Mouse (Mus musculus) limb, embryonic 12.5 days (tissue): ENCODE data around the gene Olfr1312. TPM values are rescaled to one million over a fixed set of nuclear protein-coding genes. Genes with fewer than 3 reads are reported as not detected.
"Not testable (repeated sequence)": the region's sequence is repeated elsewhere in the genome, so short reads cannot be mapped to it uniquely, and the experiment has no call there.

ENCODE experiments used
- ATAC-seq: fragments of 200-750 bp; cut with Nextera tagmentation; 2 replicates; pipeline ENCODE4 v1.8.0; 2017; ENCODE audit warnings: low read depth, moderate TSS enrichment; ENCODE audit not compliant: insufficient number of reproducible peaks, insufficient read depth, low FRiP score, low TSS enrichment
- H3K27ac ChIP-seq: fragments of 300-500 bp; sonication (generic); 2 replicates; pipeline ENCODE4 v1.5.1; 2016; ENCODE audit warnings: mild to moderate bottlenecking, moderate library complexity
- H3K27me3 ChIP-seq: fragments of 300-500 bp; sonication (generic); 2 replicates; pipeline ENCODE4 v1.6.1; 2016; ENCODE audit warnings: mild to moderate bottlenecking, moderate library complexity
- H3K36me3 ChIP-seq: fragments of 300-500 bp; sonication (generic); 2 replicates; pipeline ENCODE4 v1.6.1; 2016; ENCODE audit warnings: mild to moderate bottlenecking, moderate library complexity
- H3K4me1 ChIP-seq: fragments of 300-500 bp; sonication (generic); replicated peaks from 2 replicates; pipeline ENCODE4 v1.6.1; 2016
- H3K4me2 ChIP-seq: fragments of 300-500 bp; sonication (generic); 2 replicates; pipeline ENCODE4 v1.6.1; 2016; ENCODE audit warnings: mild to moderate bottlenecking, moderate library complexity
- H3K4me3 ChIP-seq: fragments of 300-500 bp; sonication (generic); replicated peaks from 2 replicates; pipeline ENCODE4 v1.5.1; 2016; ENCODE audit warnings: mild to moderate bottlenecking
- H3K9ac ChIP-seq: fragments of 300-500 bp; sonication (generic); replicated peaks from 2 replicates; pipeline ENCODE4 v1.6.1; 2016; ENCODE audit warnings: mild to moderate bottlenecking, moderate library complexity
- H3K9me3 ChIP-seq: fragments of 300-500 bp; sonication (generic); 2 replicates; pipeline ENCODE4 v1.6.1; 2016; ENCODE audit warnings: mild to moderate bottlenecking, moderate library complexity
- WGBS: fragments of 180-500 bp; shearing (Covaris S2); methylation state at CpG from one replicate; pipeline ENCODE4 v1.1.7; 2016; 5-methylcytosine and 5-hydroxymethylcytosine counted together
- polyA plus RNA-seq: library from polyadenylated mRNA; unstranded; fragments of >200 nt; fragmentation: Nextera tagmentation; extraction: Ambion mirVana; gene quantifications from 2 replicates; pipeline ENCODE4 v1.2.1, GENCODE M21; 2016

Olfr1312 gene
- polyA plus RNA-seq: not detected in 2 replicates

DNA sequence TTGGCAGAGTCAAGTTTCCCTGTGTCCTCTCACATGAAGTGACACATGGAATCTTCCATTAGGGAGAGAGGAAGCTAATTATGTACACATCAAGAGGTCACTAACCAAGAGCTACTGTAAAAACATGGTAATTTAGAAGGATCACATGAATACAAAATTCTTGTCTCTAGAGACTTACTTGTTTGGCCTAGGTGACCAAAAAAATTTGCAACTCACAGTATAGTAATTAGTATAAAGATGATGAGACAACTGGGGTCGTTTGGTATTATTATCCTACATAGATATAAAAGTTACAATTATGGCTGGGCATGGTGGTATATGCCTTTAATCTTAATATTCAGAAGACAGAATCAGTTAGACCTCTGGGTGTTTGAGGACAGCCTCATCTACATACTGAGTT, at the start of gene Olfr1312:
TSS of gene Olfr1312 (minus strand) at position 101 of the 400 bp plus-strand sequence.
- Histone ChIP-seq H3K4me3 (no peak within 1 kb of the TSS), H3K9me3 (no peaks in the 10 kb centered on the region), H3K4me2 (no peak within 1 kb of the TSS), H3K27ac (no peak within 1 kb of the TSS), H3K27me3 (no peaks in the 10 kb centered on the region), H3K36me3 (no peaks in the 10 kb centered on the region), H3K4me1 (no peaks in the 10 kb centered on the region), H3K9ac (no peak within 1 kb of the TSS)
- WGBS: 40% methylated on average over 1 of the region's 1 CpGs
- ATAC-seq: no peak

DNA sequence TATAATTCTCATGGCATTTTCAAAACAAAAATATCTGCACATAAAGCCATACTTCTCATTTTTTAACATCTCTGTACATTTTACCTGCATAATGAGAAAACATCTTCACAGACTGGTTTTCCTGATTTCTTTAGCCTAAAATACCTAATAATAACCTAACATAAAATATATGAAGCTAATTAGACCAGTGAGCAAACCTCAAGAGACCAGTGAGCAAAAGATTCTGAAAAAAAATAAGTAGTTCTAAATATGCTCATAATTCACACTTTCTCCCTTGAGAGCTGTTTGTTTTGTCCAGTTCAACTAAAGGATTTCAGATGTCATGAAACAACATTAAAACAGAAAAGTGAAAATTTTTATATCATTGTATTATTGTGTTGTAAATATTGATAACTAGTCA, 46.6 kb upstream of the Olfr1312 start, which contains the start of gene Olfr1314:
TSS of gene Olfr1314 (minus strand) at position 101 of the 400 bp plus-strand sequence.
- Histone ChIP-seq H3K27me3 (no peaks in the 10 kb centered on the region), H3K4me2 (no peak within 1 kb of the TSS), H3K36me3 (no peaks in the 10 kb centered on the region), H3K9ac (no peak within 1 kb of the TSS), H3K9me3 (no peaks in the 10 kb centered on the region), H3K27ac (no peak within 1 kb of the TSS), H3K4me3 (no peak within 1 kb of the TSS), H3K4me1 (no peaks in the 10 kb centered on the region)
- ATAC-seq: no peak

DNA sequence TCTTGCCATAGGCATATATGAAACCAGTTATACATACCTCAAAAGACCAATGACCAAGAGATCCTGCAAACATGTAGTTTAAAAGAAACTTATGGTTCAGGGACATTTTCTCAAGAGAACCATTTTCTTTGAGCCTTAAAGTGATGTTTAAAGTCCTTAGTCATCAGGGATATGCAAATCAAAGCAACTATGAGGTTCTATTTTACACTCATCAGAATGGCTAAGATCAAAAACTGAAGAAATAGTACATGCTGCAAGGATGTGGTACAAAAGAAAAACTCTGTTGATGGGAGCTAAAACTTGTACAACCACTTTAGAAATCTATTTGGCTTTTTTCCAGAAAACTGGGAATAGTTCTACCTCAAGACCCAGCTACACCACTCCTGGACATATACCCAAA, 27.7 kb upstream of the Olfr1312 start, which contains the start of gene Olfr1313:
TSS of gene Olfr1313 (minus strand) at position 101 of the 400 bp plus-strand sequence.
- Histone ChIP-seq H3K9ac (no peak within 1 kb of the TSS), H3K9me3 (no peaks in the 10 kb centered on the region)

DNA sequence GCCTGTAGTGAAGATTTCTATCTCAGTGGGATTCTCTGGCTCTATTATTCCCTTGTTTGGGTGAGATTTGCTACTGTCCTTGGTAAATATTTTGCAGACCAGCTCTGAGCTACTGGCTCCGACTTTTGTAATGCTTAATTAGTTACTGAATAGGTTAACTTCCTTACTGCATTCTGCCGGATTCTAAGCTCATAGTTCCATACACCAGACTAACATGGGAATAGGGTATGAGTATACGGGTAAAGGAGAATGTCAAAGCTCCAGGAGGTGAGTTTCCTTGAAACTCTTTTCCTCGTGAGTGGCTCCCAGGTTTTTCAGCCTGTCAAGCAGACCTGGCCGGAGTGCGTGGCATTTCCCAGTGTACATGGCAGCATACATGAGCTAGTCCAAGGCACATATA, 23.1 kb downstream of the Olfr1312 start:
- WGBS: 50% methylated on average over 6 of the region's 6 CpGs
- not testable (repeated sequence) for H3K9me3 ChIP-seq, H3K36me3 ChIP-seq, H3K4me2 ChIP-seq, H3K27ac ChIP-seq, ATAC-seq, H3K9ac ChIP-seq, H3K4me1 ChIP-seq, H3K4me3 ChIP-seq, H3K27me3 ChIP-seq

More for the DNA sequence above, 27.7 kb upstream of the Olfr1312 start, which contains the start of gene Olfr1313:
- no peak within 1 kb of the TSS for H3K4me2 ChIP-seq
- no peaks in the 10 kb centered on the region for H3K36me3 ChIP-seq
- H3K27ac ChIP-seq: no peak within 1 kb of the TSS
- H3K4me1 ChIP-seq: no peaks in the 10 kb centered on the region
- no peaks in the 10 kb centered on the region for H3K27me3 ChIP-seq
- no peak for ATAC-seq
- no peak within 1 kb of the TSS for H3K4me3 ChIP-seq

DNA sequence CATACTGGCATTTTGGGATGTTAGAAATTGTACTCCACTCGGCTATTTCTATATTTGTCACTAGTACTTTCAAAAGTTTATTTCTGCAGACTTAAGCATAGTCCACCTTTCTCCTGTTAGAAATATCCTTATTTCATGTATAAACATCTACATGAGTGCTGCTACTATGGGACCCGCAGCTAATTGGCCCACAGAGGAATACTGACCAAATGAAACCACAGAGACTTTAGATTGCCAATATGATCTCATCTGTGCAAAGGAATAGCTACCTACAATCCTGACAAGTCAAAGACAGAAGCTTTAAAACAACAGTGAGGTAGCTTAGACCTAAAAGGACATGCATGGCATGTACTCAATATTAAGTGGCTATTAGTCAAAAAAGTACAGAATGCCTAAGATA, 25.7 kb downstream of the Olfr1312 start, which contains the start of gene Olfr1311:
TSS of gene Olfr1311 (minus strand) at position 101 of the 400 bp plus-strand sequence.
- Histone ChIP-seq H3K9ac (no peak within 1 kb of the TSS), H3K4me2 (no peak within 1 kb of the TSS), H3K27ac (no peak within 1 kb of the TSS), H3K27me3 (no peaks in the 10 kb centered on the region), H3K4me1 (no peaks in the 10 kb centered on the region), H3K4me3 (no peak within 1 kb of the TSS), H3K9me3 (no peaks in the 10 kb centered on the region), H3K36me3 (no peaks in the 10 kb centered on the region)
- WGBS: 85% methylated on average over 2 of the region's 2 CpGs
- ATAC-seq: no peak

DNA sequence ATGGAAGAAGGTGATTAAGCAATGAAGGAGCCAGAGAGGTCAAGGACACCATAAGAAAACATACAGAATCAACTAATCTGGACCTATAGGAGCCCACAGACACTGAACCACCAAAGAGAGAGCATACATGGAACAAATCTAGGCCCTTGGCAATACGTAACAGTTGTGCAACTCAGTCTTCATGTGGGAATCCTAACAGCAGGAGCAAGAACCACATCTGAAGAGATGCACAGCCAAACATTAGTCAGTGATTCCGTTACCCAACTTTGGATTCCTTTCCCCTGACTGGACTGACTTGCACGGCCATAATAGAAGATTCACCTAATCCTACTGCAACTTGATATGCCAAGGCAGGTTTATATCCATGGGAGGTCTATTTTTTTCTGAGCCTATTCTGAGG, 35.1 kb downstream of the Olfr1312 start:
- Histone ChIP-seq H3K4me2 (no peak overlapping the region), H3K4me1 (no peaks in the 10 kb centered on the region), H3K4me3 (no peak overlapping the region), H3K27me3 (no peaks in the 10 kb centered on the region), H3K27ac (no peak overlapping the region), H3K9me3 (no peaks in the 10 kb centered on the region), H3K9ac (no peak overlapping the region), H3K36me3 (no peaks in the 10 kb centered on the region)
- ATAC-seq: no peak
- 87% methylated on average over 3 of the region's 3 CpGs for WGBS

DNA sequence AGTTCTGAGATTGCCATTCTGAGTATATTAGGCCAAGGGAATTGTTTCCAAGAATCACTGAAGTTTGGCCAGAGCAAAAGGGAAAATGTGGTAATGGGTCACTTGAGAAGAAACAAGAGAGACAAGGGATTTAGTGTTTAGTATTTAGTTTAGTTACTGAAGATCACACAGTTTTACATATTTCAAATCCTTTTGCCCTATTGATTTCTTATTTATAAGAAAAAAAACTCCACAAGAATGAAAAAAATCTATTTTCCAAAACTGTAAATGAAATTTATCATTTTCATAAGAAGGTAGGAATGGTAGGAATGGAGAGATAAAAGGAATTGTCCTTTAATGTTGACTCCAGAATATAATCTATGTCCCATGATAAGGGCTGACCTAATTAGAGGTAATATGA, 37.4 kb downstream of the Olfr1312 start, which contains the start of gene Olfr1310:
TSS of gene Olfr1310 (minus strand) at position 101 of the 400 bp plus-strand sequence.
- H3K9me3 ChIP-seq: no peaks in the 10 kb centered on the region
- H3K4me3 ChIP-seq: no peak within 1 kb of the TSS
- ATAC-seq: no peak
- H3K9ac ChIP-seq: no peak within 1 kb of the TSS
- H3K27me3 ChIP-seq: no peaks in the 10 kb centered on the region
- H3K4me1 ChIP-seq: no peaks in the 10 kb centered on the region
- H3K27ac ChIP-seq: no peak within 1 kb of the TSS
- no peak within 1 kb of the TSS for H3K4me2 ChIP-seq
- no peaks in the 10 kb centered on the region for H3K36me3 ChIP-seq

DNA sequence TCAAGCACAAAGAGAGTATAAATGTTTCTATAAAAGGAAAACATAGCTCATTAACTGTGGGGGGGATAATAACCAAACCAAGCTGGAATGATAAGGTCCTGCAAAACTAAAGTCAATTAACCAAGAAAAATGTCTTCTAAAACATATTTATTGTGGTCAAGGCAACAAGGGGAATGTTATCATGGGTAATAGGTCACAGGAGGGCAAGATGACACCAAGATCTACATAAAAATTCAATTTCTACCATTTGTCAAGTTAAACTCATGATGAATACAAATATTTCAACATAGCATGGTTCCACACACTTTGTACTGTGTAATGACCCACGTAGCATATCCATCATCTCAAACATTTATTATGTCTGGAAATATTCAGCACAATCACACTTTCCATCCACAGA, 59.9 kb downstream of the Olfr1312 start, which contains the start of gene Olfr1309:
TSS of gene Olfr1309 (minus strand) at position 101 of the 400 bp plus-strand sequence.
- Histone ChIP-seq H3K4me2 (no peak within 1 kb of the TSS), H3K36me3 (no peaks in the 10 kb centered on the region), H3K4me3 (no peak within 1 kb of the TSS), H3K9ac (no peak within 1 kb of the TSS), H3K9me3 (no peaks in the 10 kb centered on the region), H3K4me1 (no peaks in the 10 kb centered on the region), H3K27ac (no peak within 1 kb of the TSS), H3K27me3 (no peaks in the 10 kb centered on the region)
- no peak for ATAC-seq
- 76% methylated on average over 1 of the region's 1 CpGs for WGBS

Other genes starting within 250 kb of the Olfr1312 start
- not detected in 2 replicates for gene Olfr1303, start 229.9 kb downstream of the Olfr1312 start, polyA plus RNA-seq
- gene Olfr1305, start 173.1 kb downstream of the Olfr1312 start, polyA plus RNA-seq: not detected in 2 replicates
- gene Olfr1306, start 134.0 kb downstream of the Olfr1312 start, polyA plus RNA-seq: not detected in 2 replicates
- gene Olfr1307, start 100.8 kb downstream of the Olfr1312 start, polyA plus RNA-seq: not detected in 2 replicates
- gene Olfr1308, start 85.3 kb downstream of the Olfr1312 start, polyA plus RNA-seq: not detected in 2 replicates
- gene Olfr1309, start 60.0 kb downstream of the Olfr1312 start, polyA plus RNA-seq: not detected in 2 replicates
- gene Olfr1310, start 37.5 kb downstream of the Olfr1312 start, polyA plus RNA-seq: not detected in 2 replicates
- not detected in 2 replicates for gene Olfr1311, start 25.8 kb downstream of the Olfr1312 start, polyA plus RNA-seq
- gene Olfr1313, start 27.6 kb upstream of the Olfr1312 start, polyA plus RNA-seq: not detected in 2 replicates
- gene Olfr1314, start 46.5 kb upstream of the Olfr1312 start, polyA plus RNA-seq: not detected in 2 replicates
- gene Olfr1315-ps1, start 65.2 kb upstream of the Olfr1312 start, polyA plus RNA-seq: not detected in 2 replicates
- gene Olfr1316, start 84.7 kb upstream of the Olfr1312 start, polyA plus RNA-seq: not detected in 2 replicates
- gene Olfr1317, start 90.1 kb upstream of the Olfr1312 start, polyA plus RNA-seq: not detected in 2 replicates
- gene Olfr1318, start 104.0 kb upstream of the Olfr1312 start, polyA plus RNA-seq: not detected in 2 replicates
- 12.9 and 14.0 TPM in 2 replicates for gene Lpcat4, start 189.2 kb upstream of the Olfr1312 start, polyA plus RNA-seq
- gene Nutm1, start 209.1 kb upstream of the Olfr1312 start, polyA plus RNA-seq: 0.10 TPM in 2 replicates
- gene Nop10, start 211.7 kb upstream of the Olfr1312 start, polyA plus RNA-seq: 170 and 181 TPM in 2 replicates
- gene Slc12a6, start 215.6 kb upstream of the Olfr1312 start, polyA plus RNA-seq: 10.6 and 11.4 TPM in 2 replicates
- not detected in 2 replicates for gene Gm21985, start 216.1 kb upstream of the Olfr1312 start, polyA plus RNA-seq